Mouse (Mus musculus): ENCODE measurements around the gene Rabggta. TPM values are rescaled to one million over a fixed set of nuclear protein-coding genes. Genes with fewer than 3 reads are reported as not detected.

Gene Rabggta
- polyA plus RNA-seq, 1 experiment from 2014 or later, result 32.8 TPM

DNA sequence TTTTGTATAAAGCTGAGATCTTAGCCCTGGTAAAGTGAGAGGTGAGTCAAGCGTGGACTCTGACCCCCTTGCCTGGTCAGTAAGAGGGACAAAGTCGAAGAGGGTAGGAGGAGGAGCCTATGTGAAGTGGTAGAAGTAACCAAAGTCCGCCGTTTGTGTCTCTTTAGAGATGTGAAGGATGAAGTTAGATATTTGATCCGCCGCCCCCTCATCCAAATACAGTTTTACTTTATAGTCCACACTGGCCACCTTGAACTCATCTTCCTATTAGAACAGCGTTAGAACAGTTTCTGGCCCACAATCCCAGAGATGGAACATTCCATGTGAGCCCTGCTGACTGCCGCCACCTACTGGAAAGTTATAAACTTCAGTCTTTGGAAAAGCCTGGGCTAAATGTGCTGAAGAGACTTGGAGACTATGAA lies 36.3 kb upstream of the Rabggta start, which contains the start of gene Cideb:
Cideb (minus strand) TSS at position 96 of the 422 bp plus-strand sequence.
- POLR2A ChIA-PET, result no interaction called here
- in situ Hi-C loops (cut with MboI; ENCODE audit: low pct_unique_long_range_greater_than_20kb), result no loop called here
- ATAC-seq (peak; percentile 59), DNase-seq (ENCODE audit: low read depth, low spot score) (no peak)
- CTCF ChIA-PET, result interaction anchor here (1.0 kb wide), 1 partner anchor 14 kb away, joined by 3 read pairs; no protein-coding TSS in a partner anchor
- H3K27me3 ChIP-seq, result no peaks in the 10 kb centered on the region
- no peak for TF ChIP-seq CTCF (IDR thresholded peaks at IDR 0.05)

DNA sequence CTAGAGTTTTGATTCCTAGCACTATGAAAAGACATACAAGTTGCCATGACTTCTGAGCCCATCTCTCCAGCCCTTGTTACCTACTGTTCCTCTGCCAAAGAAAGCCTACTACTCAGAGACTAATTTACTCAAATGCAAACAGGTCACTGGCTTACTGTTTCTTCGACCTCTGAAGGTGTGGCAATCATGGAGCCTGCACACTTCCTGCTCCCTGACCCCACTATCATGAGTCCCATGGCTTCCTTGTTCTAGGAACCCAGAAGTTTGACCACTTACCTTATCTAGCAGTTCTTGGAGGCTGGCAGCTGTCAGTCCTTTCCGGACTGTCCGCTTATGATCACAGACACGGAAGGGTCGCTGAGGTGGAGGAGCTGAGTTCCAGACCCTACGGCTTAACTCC lies 35.5 kb upstream of the Rabggta start:
- in situ Hi-C loops (cut with MboI; ENCODE audit: low pct_unique_long_range_greater_than_20kb), result no loop called here
- no peak for TF ChIP-seq CTCF (IDR thresholded peaks at IDR 0.05)
- ChIA-PET CTCF (interaction anchor here (1.0 to 1.6 kb wide), 2 partner anchors 9 to 13 kb away, joined by 3 read pairs; no protein-coding TSS in a partner anchor), POLR2A (no interaction called here)
- no peaks in the 10 kb centered on the region for H3K27me3 ChIP-seq
- DNase-seq (ENCODE audit: low read depth, low spot score) (no peak), ATAC-seq (no peak)

DNA sequence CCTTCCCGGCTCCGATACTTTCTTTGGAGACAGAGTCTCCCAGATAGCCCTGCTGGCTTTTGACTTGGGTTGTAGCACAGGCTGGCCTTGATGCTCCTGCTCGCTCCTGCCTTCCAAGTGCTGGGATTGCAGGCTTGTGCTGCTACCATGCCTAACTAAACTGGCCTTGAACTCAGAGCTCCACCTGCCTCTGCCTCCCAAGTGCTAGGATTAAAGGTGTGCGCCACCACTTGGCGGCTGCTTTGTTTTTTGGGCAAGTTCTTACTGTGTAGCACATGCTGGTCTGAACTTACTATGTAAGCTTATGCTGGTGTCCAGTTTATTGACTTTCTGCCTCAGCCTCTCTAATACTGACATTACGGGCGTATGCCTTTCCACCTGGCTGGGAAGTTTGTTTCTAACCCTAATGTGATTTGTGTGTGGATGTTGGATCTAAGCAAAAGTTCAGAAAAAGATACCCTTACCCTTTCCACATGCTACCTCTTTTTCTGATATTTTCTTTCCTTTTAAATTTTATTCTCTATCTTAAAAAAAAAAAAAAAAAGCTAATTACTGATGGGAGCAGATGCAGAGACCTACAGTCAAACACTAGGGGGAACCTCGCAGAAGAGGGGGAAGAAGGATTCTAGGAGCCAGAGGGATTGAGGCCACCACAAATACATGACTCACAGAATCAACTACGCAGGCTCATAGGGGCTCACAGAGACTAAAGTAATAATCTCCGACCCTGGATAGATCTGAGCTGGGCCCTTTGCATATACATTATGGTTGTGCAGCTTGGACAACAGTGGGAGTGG lies 25.2 kb upstream of the Rabggta start:
- H3K27me3 ChIP-seq, result no peaks in the 10 kb centered on the region
- POLR2A ChIA-PET, result no interaction called here
- CTCF ChIA-PET, result interaction anchor here (8.2 kb wide), 1 partner anchor 64 kb away, joined by 80 read pairs; the partner anchor contains the start of gene Tinf2
- in situ Hi-C loops (cut with MboI; ENCODE audit: low pct_unique_long_range_greater_than_20kb), result no loop called here
- no peak for ATAC-seq
- no peak for DNase-seq (ENCODE audit: low read depth, low spot score)
- TF ChIP-seq CTCF (IDR thresholded peaks at IDR 0.05), result no peak

DNA sequence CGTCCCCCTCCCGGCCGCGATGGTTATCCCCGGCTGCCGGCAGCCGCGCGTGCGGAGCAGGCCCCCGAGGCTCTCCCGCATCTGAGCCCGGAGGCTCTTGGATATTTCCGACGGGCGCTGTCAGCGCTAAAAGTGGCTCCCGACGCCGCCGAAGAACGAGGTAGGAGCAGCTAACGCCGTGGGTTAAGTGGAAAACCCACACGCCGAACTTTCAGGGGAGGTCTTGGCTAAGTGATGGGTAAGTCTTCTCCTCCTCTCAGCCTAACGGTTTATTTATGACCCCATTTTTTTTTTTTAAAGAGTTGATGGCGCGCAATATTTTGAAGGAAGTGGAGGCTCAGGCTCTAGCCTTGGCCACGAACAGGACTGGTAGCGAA lies 23.8 kb upstream of the Rabggta start:
- CTCF ChIA-PET, result interaction anchor here (8.2 kb wide), 1 partner anchor 63 kb away, joined by 80 read pairs; the partner anchor contains the start of gene Tinf2
- no peak for TF ChIP-seq CTCF (IDR thresholded peaks at IDR 0.05)
- POLR2A ChIA-PET, result interaction anchor here (2.6 kb wide), 1 partner anchor 64 kb away, joined by 14 read pairs; the partner anchor contains the start of gene Tinf2
- DNase-seq (ENCODE audit: low read depth, low spot score) (no peak), ATAC-seq (peak; percentile 31)
- in situ Hi-C loops (cut with MboI; ENCODE audit: low pct_unique_long_range_greater_than_20kb), result no loop called here
- H3K27me3 ChIP-seq, result no peaks in the 10 kb centered on the region

DNA sequence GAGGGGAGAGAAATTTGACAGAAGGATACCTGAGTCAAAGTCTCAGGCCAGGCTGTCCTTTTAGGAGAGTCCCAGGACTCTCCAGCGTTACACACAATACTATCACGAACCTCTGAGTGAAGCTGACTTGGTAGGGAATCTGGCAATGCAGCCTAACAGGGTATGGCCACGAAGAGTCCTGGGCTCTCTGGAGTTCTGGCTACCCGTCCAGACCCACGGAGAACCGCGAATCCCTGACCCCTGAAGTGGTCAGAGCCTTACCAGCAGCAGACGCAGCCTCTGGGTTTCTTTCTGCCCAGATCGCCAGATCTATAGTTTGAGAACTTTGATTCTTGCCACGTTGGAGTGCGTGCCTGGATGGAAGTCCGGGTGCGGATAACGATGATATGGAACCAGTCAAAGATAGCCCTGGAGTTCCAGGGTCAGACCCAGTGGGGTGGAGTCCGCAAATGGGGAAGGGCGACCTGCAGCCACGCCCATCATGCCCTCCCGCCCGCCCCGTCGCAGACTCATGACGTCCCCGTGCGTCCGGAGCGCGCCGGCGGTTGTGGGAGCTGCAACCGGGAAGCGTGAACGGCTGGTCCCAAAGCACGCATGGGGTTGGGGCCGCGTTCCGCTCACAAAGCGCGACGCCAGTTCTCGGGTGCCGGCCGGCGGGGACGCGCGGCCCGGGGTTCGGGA lies 23.3 kb upstream of the Rabggta start, which contains the start of the genes Dhrs1 and Nop9:
Dhrs1 (minus strand) TSS at position 511 of the 681 bp plus-strand sequence.
Nop9 (plus strand) TSS at position 514 of the 681 bp plus-strand sequence.
- no peak for DNase-seq (ENCODE audit: low read depth, low spot score)
- POLR2A ChIA-PET, result interaction anchor here (2.6 kb wide), 1 partner anchor 63 kb away, joined by 14 read pairs; the partner anchor contains the start of gene Tinf2
- peak; percentile 81 for ATAC-seq
- TF ChIP-seq CTCF (IDR thresholded peaks at IDR 0.05), result no peak
- H3K27me3 ChIP-seq, result no peaks in the 10 kb centered on the region
- CTCF ChIA-PET, result interaction anchor here (2.1 to 8.2 kb wide), 4 partner anchors 10 to 70 kb away, joined by 8 to 80 read pairs (median 12); partner anchors contain the start of gene Tinf2
- in situ Hi-C loops (cut with MboI; ENCODE audit: low pct_unique_long_range_greater_than_20kb), result no loop called here

DNA sequence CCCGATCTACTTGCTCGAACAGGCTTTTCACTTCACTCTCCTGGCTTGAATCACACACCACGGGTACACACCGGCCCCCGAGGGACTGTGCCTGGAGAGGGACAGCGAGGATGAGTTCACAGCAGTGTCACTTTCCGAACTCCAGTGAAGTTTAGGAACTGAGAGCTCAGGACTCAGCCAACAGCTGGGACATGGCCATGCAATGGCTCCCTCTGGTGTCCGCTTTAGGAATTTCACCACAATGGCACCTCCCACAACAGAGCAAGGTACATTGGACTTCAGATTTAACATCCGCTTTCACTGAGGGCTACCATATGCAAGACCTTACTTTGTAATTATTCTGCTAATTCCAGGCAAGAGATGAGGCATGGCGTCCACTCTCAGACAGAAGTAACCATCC lies 21.6 kb upstream of the Rabggta start:
- DNase-seq (ENCODE audit: low read depth, low spot score) (no peak), ATAC-seq (peak; percentile 68)
- ChIA-PET POLR2A (no interaction called here), CTCF (interaction anchor here (0.7 to 8.2 kb wide), 11 partner anchors 8 to 84 kb away, joined by 3 to 80 read pairs (median 5); partner anchors contain the start of genes Cideb, Ltb4r2, Mdp1 and Rabggta)
- no peak for TF ChIP-seq CTCF (IDR thresholded peaks at IDR 0.05)
- in situ Hi-C loops (cut with MboI; ENCODE audit: low pct_unique_long_range_greater_than_20kb), result loop anchor here (5.0 kb wide), 1 partner anchor 61 kb away; the partner anchor contains the start of gene Tinf2
- no peaks in the 10 kb centered on the region for H3K27me3 ChIP-seq

DNA sequence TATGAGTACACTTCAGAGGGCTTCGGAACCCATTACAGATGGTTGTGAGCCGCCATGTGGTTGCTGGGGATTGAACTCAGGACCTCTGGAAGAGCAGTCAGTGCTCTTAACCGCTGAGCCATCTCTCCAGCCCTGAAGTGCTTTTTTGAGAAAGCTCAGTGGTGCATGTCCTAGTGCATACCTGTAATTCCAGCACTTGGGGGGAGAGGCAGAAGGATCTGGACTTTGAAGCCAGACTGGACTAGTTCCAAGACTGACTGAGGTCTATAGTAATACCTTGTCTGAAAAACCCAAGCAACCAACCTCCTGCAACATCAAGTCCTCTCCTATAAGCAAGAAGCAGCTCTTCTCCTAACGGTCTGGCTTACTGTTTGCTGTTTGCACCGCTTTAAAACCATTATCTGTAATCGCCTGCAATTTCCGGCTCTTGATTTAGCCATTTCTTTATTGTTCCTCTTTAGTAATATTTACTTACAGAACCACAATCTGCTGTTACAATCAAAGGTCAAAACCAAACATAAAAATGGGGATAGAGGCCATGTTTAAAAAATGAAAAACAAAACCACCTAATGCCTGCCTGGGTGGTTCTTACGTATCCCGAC lies 15.1 kb upstream of the Rabggta start:
- POLR2A ChIA-PET, result no interaction called here
- CTCF ChIA-PET, result interaction anchor here (0.8 to 1.2 kb wide), 3 partner anchors 12 to 55 kb away, joined by 3 read pairs; partner anchors contain the start of genes Rabggta and Tinf2
- no peak for TF ChIP-seq CTCF (IDR thresholded peaks at IDR 0.05)
- DNase-seq (ENCODE audit: low read depth, low spot score), result no peak
- no peak for ATAC-seq
- in situ Hi-C loops (cut with MboI; ENCODE audit: low pct_unique_long_range_greater_than_20kb), result no loop called here
- H3K27me3 ChIP-seq, result no peaks in the 10 kb centered on the region

DNA sequence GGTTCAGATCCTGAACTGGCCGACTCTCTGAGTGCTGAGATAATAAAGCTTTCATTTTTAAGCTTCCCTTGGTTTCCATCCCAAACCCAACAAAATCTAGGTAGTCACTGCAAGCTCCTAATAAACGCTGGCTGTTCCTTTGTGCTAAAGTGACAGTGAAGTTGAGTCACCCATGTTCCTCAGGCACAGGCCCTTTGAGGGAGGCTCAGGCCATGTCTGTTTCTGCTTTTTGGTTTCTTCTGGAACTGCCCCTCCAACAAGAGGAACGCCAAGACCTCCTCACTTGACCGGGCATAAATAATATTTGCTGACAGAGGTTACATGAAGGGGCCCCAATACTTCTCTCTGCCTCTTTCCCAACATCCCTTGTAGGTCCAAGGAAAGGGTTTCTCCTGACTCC lies 13.7 kb upstream of the Rabggta start:
- DNase-seq (ENCODE audit: low read depth, low spot score) (no peak), ATAC-seq (no peak)
- in situ Hi-C loops (cut with MboI; ENCODE audit: low pct_unique_long_range_greater_than_20kb), result no loop called here
- ChIA-PET CTCF (interaction anchor here (1.2 to 1.8 kb wide), 3 partner anchors 8 to 54 kb away, joined by 3 to 10 read pairs (median 3); partner anchors contain the start of genes Tgm1 and Tinf2), POLR2A (interaction anchor here (0.9 kb wide), 1 partner anchor 9 kb away, joined by 3 read pairs; no protein-coding TSS in a partner anchor)
- TF ChIP-seq CTCF (IDR thresholded peaks at IDR 0.05), result no peak
- H3K27me3 ChIP-seq, result no peaks in the 10 kb centered on the region

DNA sequence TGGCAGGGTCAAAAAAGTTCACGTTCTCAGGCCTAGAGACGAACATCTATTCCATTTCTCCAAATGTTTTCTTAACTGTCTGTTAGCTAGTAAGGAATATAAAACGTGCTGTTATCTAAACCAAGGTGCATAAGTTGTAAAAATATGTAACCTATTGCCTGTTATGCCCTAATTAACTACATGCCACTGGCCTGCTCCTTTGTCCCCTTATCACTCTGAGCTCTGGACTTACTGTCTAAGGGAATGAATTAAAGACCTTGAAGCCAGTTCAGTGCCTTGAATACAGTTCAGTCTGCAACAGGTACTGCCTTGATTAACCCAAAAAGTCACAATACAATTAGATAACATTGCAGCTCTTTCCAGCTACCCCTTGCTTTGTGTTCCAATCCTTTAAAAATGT lies 13.3 kb upstream of the Rabggta start:
- ChIA-PET POLR2A (no interaction called here), CTCF (interaction anchor here (0.7 to 1.8 kb wide), 4 partner anchors 8 to 22 kb away, joined by 3 to 10 read pairs (median 4); partner anchors contain the start of gene Tgm1)
- H3K27me3 ChIP-seq, result no peaks in the 10 kb centered on the region
- no peak for ATAC-seq
- TF ChIP-seq CTCF (IDR thresholded peaks at IDR 0.05), result no peak
- in situ Hi-C loops (cut with MboI; ENCODE audit: low pct_unique_long_range_greater_than_20kb), result no loop called here
- DNase-seq (ENCODE audit: low read depth, low spot score), result no peak

DNA sequence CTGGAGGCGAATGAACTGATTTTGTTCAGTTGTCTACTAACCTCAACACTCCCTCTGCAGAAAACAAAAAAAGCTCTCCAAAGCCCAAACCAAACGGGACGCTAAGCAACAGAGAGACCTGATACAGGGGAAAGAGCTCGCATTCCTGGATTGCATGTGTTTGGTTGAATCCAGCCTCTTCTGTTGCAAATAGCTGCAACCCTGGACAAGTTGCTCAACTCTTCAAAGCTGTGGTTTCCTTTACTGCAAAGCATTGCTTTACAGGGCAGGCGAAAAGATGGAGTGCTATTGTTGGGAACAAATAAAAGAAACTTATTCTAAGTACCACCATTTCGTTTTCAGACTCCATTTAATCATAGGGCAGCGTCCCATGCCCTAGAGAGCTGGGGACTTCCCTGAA lies 12.8 kb upstream of the Rabggta start:
- no peak for DNase-seq (ENCODE audit: low read depth, low spot score)
- ChIA-PET POLR2A (no interaction called here), CTCF (interaction anchor here (0.7 to 1.8 kb wide), 5 partner anchors 9 to 38 kb away, joined by 3 to 10 read pairs (median 3); partner anchors contain the start of gene Tgm1)
- H3K27me3 ChIP-seq, result no peaks in the 10 kb centered on the region
- in situ Hi-C loops (cut with MboI; ENCODE audit: low pct_unique_long_range_greater_than_20kb), result no loop called here
- TF ChIP-seq CTCF (IDR thresholded peaks at IDR 0.05), result no peak
- no peak for ATAC-seq
